Mouse (Mus musculus) heart, adult 9 months (tissue): ENCODE results near the gene Myo1d.

ENCODE experiments used
- DNase-seq, 2 experiments: peaks; one replicate each; pipeline ENCODE4 v3.0.0; 2022; ENCODE audit warnings: low spot score in 2 of 2

Gene Myo1d

GRCm38 (mm10) chr11:80781535-80781934 is 1.7 kb upstream of the Myo1d start:
- DNase-seq, result no peak

GRCm38 (mm10) chr11:80778916-80779526 is 804 bp downstream of the Myo1d start:
- DNase-seq, result peak in 1 of 2 experiments; percentile 11

- DNase-seq, result no peak
Observed at GRCm38 (mm10) chr11:80778157-80778556, 1.7 kb downstream of the Myo1d start.

- no peak for DNase-seq
Observed at GRCm38 (mm10) chr11:80777708-80778107, 2.1 kb downstream of the Myo1d start.

- DNase-seq, result no peak
Observed at GRCm38 (mm10) chr11:80775535-80775934, 4.3 kb downstream of the Myo1d start.

- DNase-seq, result no peak
Observed at GRCm38 (mm10) chr11:80772595-80773210, 7.1 kb downstream of the Myo1d start.

- DNase-seq, result no peak
Observed at GRCm38 (mm10) chr11:80771596-80772250, 8.1 kb downstream of the Myo1d start.

GRCm38 (mm10) chr11:80771186-80771585 is 8.6 kb downstream of the Myo1d start:
- DNase-seq, result peak; percentile 21 to 22

GRCm38 (mm10) chr11:80767320-80767617 is 12.6 kb downstream of the Myo1d start:
- no peak for DNase-seq

GRCm38 (mm10) chr11:80766472-80767319 is 13.1 kb downstream of the Myo1d start:
- DNase-seq, result no peak

GRCm38 (mm10) chr11:80766068-80766467 is 13.8 kb downstream of the Myo1d start:
- DNase-seq, result no peak

GRCm38 (mm10) chr11:80762066-80762465 is 17.8 kb downstream of the Myo1d start:
- no peak for DNase-seq

GRCm38 (mm10) chr11:80761285-80761974 is 18.4 kb downstream of the Myo1d start:
- no peak for DNase-seq

- DNase-seq, result no peak
Observed at GRCm38 (mm10) chr11:80759023-80759422, 20.8 kb downstream of the Myo1d start.

GRCm38 (mm10) chr11:80754201-80754600 is 25.6 kb downstream of the Myo1d start:
- no peak for DNase-seq

- no peak for DNase-seq
Observed at GRCm38 (mm10) chr11:80751168-80751567, 28.7 kb downstream of the Myo1d start.

GRCm38 (mm10) chr11:80749187-80749586 is 30.6 kb downstream of the Myo1d start:
- DNase-seq, result no peak

GRCm38 (mm10) chr11:80745426-80745825 is 34.4 kb downstream of the Myo1d start:
- no peak for DNase-seq

- no peak for DNase-seq
Observed at GRCm38 (mm10) chr11:80743823-80744410, 35.9 kb downstream of the Myo1d start.

GRCm38 (mm10) chr11:80742462-80742861 is 37.4 kb downstream of the Myo1d start:
- DNase-seq, result no peak

- DNase-seq, result no peak
Observed at GRCm38 (mm10) chr11:80734771-80735170, 45.1 kb downstream of the Myo1d start.
